In the genomic region with DNA sequence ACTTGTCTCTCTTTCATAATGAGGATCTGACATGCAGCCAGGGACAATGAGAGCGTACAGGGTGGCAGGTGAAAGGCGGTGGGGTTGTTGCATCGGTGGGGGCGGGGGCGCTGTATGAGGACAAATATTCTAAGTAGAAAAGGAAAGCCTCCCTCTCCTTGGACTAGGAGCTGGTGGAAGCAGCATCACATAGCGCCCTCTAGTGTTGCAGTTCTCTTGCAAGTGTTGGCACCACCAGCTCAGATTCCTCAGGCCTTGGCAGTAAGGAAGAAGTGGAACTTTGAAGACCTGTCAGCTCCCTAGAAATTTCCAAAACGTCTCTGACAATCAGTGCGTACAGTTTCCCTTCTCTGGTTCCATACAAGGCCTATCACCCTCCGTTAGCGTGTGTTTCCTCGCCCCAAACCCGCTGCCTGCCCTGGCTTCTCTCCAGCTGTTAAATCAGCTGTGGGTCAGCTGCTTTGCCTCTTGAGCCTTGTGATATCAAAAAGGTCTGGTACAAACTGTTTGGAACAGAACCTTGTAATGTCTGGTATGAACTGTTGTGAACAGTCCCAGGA, we compare ENCODE assay signal across 9 mouse cellular contexts.
DNase-seq lines count a peak whose midpoint lies in the region; ATAC-seq lines count a peak whose summit lies in the region.
"Had no signal": no experiment of that assay in that cellular context is flagged by ENCODE, and none has a peak within 500 bp of the region (broad histone marks: within the 10 kb centered on the region; RNA-seq: fewer than 3 reads in every experiment).

No protein-coding gene starts in this region.

- ATAC-seq in hindbrain, embryonic 13.5 days (ENCODE audit: low FRiP score), result no peak

- no peak overlapping the region for H3K9ac ChIP-seq in hindbrain, embryonic 13.5 days

- H3K27ac ChIP-seq in hindbrain, embryonic 10.5 days, result no peak overlapping the region
- no peak overlapping the region for H3K27ac ChIP-seq in hindbrain, embryonic 13.5 days

- intact Hi-C loops in heart, postnatal 36 days (cut with DNase I), result no loop called here
- intact Hi-C loops in left cerebral cortex, postnatal 10 days (cut with DNase I), result no loop called here

- H3K27me3 ChIP-seq in hindbrain, embryonic 10.5 days (ENCODE audit: insufficient read depth, poor library complexity, severe bottlenecking), result no peaks in the 10 kb centered on the region
- no peaks in the 10 kb centered on the region for H3K27me3 ChIP-seq in hindbrain, embryonic 13.5 days

- no peaks in the 10 kb centered on the region for H3K9me3 ChIP-seq in hindbrain, embryonic 10.5 days
- H3K9me3 ChIP-seq in hindbrain, embryonic 13.5 days, result no peaks in the 10 kb centered on the region

- H3K4me1 ChIP-seq in hindbrain, embryonic 10.5 days (replicated peaks), result no peaks in the 10 kb centered on the region; the same call in 1 of the 2 replicates
- H3K4me1 ChIP-seq in hindbrain, embryonic 13.5 days (replicated peaks), result no peaks in the 10 kb centered on the region

- no peak overlapping the region for H3K4me3 ChIP-seq in hindbrain, embryonic 10.5 days
- no peak overlapping the region for H3K4me3 ChIP-seq in hindbrain, embryonic 13.5 days

- H3K36me3 ChIP-seq in hindbrain, embryonic 10.5 days, result no peaks in the 10 kb centered on the region
- no peaks in the 10 kb centered on the region for H3K36me3 ChIP-seq in hindbrain, embryonic 13.5 days
- H3K36me3 ChIP-seq: G1E had no signal

- H3K4me2 ChIP-seq in hindbrain, embryonic 13.5 days, result no peak overlapping the region

- DNase-seq in hindbrain, embryonic 10.5 days (ENCODE audit: low spot score), result peak; percentile 27
- peak; percentile 31 for DNase-seq in WW6 (ENCODE audit: low read depth, low spot score)
- peak; percentile 77 for DNase-seq in embryo, embryonic 11 days
- DNase-seq in heart, postnatal 36 days, result peak; percentile 34 to 44
- DNase-seq in left cerebral cortex, postnatal 10 days (ENCODE audit: extremely low spot score in 1 of 2, low spot score in 2 of 2), result peak; percentile 45 to 69
- DNase-seq in right cerebral cortex, postnatal 10 days (ENCODE audit: low spot score in 2 of 2), result peak; percentile 69 to 75
- DNase-seq in T-cell, adult 2 months (ENCODE audit: low spot score), result no peak

- 67% methylated on average over 12 of the region's 12 CpGs for WGBS in hindbrain, embryonic 10.5 days
- 62% methylated on average over 12 of the region's 12 CpGs for WGBS in hindbrain, embryonic 13.5 days
